Mouse (Mus musculus) midbrain, embryonic 13.5 days (tissue): ENCODE data around the gene Pde6c. TPM values are rescaled to one million over a fixed set of nuclear protein-coding genes. Genes with fewer than 3 reads are reported as not detected.
A peak's percentile ranks its signal among the peaks of the same experiment; 100 is the strongest.

Source experiments
- ATAC-seq: fragments of 200-750 bp; cut with Nextera tagmentation; 2 replicates; pipeline ENCODE4 v1.8.0; 2017; ENCODE audit warnings: mild to moderate bottlenecking, moderate TSS enrichment, moderate library complexity
- H3K27ac ChIP-seq: fragments of 300-500 bp; sonication (generic); 2 replicates; pipeline ENCODE4 v1.5.1; 2015; ENCODE audit warnings: inconsistent platforms, mild to moderate bottlenecking, moderate library complexity
- H3K27me3 ChIP-seq: fragments of 300-500 bp; sonication (generic); 2 replicates; pipeline ENCODE4 v1.6.1; 2015; ENCODE audit warnings: mild to moderate bottlenecking, inconsistent platforms
- H3K36me3 ChIP-seq: fragments of 300-500 bp; sonication (generic); 2 replicates; pipeline ENCODE4 v1.6.1; 2015; ENCODE audit warnings: mild to moderate bottlenecking, inconsistent platforms
- H3K4me1 ChIP-seq: fragments of 300-500 bp; sonication (generic); replicated peaks from 2 replicates; pipeline ENCODE4 v1.6.1; 2015; ENCODE audit warnings: inconsistent platforms
- H3K4me2 ChIP-seq: fragments of 300-500 bp; sonication (generic); replicated peaks from 2 replicates; pipeline ENCODE4 v1.6.1; 2015; ENCODE audit warnings: moderate library complexity, mild to moderate bottlenecking, inconsistent platforms
- H3K4me3 ChIP-seq: fragments of 300-500 bp; sonication (generic); replicated peaks from 2 replicates; pipeline ENCODE4 v1.5.1; 2015; ENCODE audit warnings: mild to moderate bottlenecking, inconsistent platforms
- H3K9ac ChIP-seq: fragments of 300-500 bp; sonication (generic); replicated peaks from 2 replicates; pipeline ENCODE4 v1.6.1; 2015; ENCODE audit warnings: mild to moderate bottlenecking, inconsistent platforms
- H3K9me3 ChIP-seq: fragments of 300-500 bp; sonication (generic); 2 replicates; pipeline ENCODE4 v1.6.1; 2016; ENCODE audit warnings: mild to moderate bottlenecking, inconsistent platforms
- WGBS: fragments of 180-500 bp; shearing (Covaris S2); methylation state at CpG from one replicate; pipeline ENCODE4 v1.1.7; 2015; 5-methylcytosine and 5-hydroxymethylcytosine counted together
- polyA plus RNA-seq: library from polyadenylated mRNA; unstranded; fragments of >200 nt; fragmentation: Nextera tagmentation; extraction: Ambion mirVana; gene quantifications from 2 replicates; pipeline ENCODE4 v1.2.1, GENCODE M21; 2015

Pde6c gene
- polyA plus RNA-seq, 1 experiment from 2014 or later = 0.24 TPM

- Histone ChIP-seq H3K4me1 (peaks cover 9% of the 10 kb centered on the region), H3K9me3 (no peaks in the 10 kb centered on the region; the same call in 1 of the 2 replicates), H3K4me3 (peak within 1 kb of the TSS; percentile 54), H3K36me3 (peaks cover 4% of the 10 kb centered on the region; the same call in 1 of the 2 replicates), H3K9ac (peak within 1 kb of the TSS; percentile 75), H3K27ac (peak within 1 kb of the TSS; percentile 98), H3K4me2 (peak within 1 kb of the TSS; percentile 66), H3K27me3 (no peaks in the 10 kb centered on the region)
- ATAC-seq = peak; percentile 99
- WGBS = under 1% methylated on average over 47 of the region's 49 CpGs
Measured at GRCm38 (mm10) chr19:38223905-38224684, 91.5 kb downstream of the Pde6c start, which contains the start of gene Fra10ac1. Gene Fra10ac1, minus strand, starts transcription at chr19:38224156.

GRCm38 (mm10) chr19:38224685-38225060 lies 92.1 kb downstream of the Pde6c start:
- H3K27me3 ChIP-seq = no peaks in the 10 kb centered on the region
- peak overlapping the region; percentile 66 for H3K4me2 ChIP-seq
- 8% methylated on average over 9 of the region's 9 CpGs for WGBS
- peaks cover under 1% of the 10 kb centered on the region; the same call in 1 of the 2 replicates for H3K36me3 ChIP-seq
- H3K9me3 ChIP-seq = no peaks in the 10 kb centered on the region; the same call in 1 of the 2 replicates
- ATAC-seq = peak; percentile 52
- peaks cover 9% of the 10 kb centered on the region for H3K4me1 ChIP-seq
- H3K27ac ChIP-seq = peak overlapping the region; percentile 98
- H3K9ac ChIP-seq = peak overlapping the region; percentile 75
- peak overlapping the region; percentile 54 for H3K4me3 ChIP-seq

- H3K4me1 ChIP-seq = no peaks in the 10 kb centered on the region; the same call in 1 of the 2 replicates
- no peak overlapping the region for H3K9ac ChIP-seq
- H3K4me2 ChIP-seq = no peak overlapping the region
- 53% methylated on average over 2 of the region's 2 CpGs for WGBS
- no peaks in the 10 kb centered on the region for H3K27me3 ChIP-seq
- ATAC-seq = no peak
- no peaks in the 10 kb centered on the region; the same call in 1 of the 2 replicates for H3K9me3 ChIP-seq
- H3K4me3 ChIP-seq = no peak overlapping the region
- H3K27ac ChIP-seq = no peak overlapping the region
- no peaks in the 10 kb centered on the region for H3K36me3 ChIP-seq
Measured at GRCm38 (mm10) chr19:38228699-38229098, 96.1 kb downstream of the Pde6c start.

- Histone ChIP-seq H3K27ac (no peak overlapping the region), H3K4me3 (no peak overlapping the region), H3K9ac (no peak overlapping the region), H3K36me3 (no peaks in the 10 kb centered on the region), H3K4me2 (no peak overlapping the region), H3K9me3 (no peaks in the 10 kb centered on the region; the same call in 1 of the 2 replicates), H3K27me3 (no peaks in the 10 kb centered on the region), H3K4me1 (no peaks in the 10 kb centered on the region)
- ATAC-seq = no peak
- WGBS = 35% methylated on average over 8 of the region's 8 CpGs
Measured at GRCm38 (mm10) chr19:38232087-38232486, 99.5 kb downstream of the Pde6c start.

- no peak overlapping the region for H3K9ac ChIP-seq
- no peaks in the 10 kb centered on the region for H3K36me3 ChIP-seq
- H3K4me1 ChIP-seq = no peaks in the 10 kb centered on the region
- H3K27ac ChIP-seq = no peak overlapping the region
- no peak overlapping the region for H3K4me3 ChIP-seq
- no peaks in the 10 kb centered on the region; the same call in 1 of the 2 replicates for H3K9me3 ChIP-seq
- no peak overlapping the region for H3K4me2 ChIP-seq
- no peak for ATAC-seq
- no peaks in the 10 kb centered on the region for H3K27me3 ChIP-seq
- WGBS = 5% methylated on average over 4 of the region's 4 CpGs
Measured at GRCm38 (mm10) chr19:38232516-38232915, 99.9 kb downstream of the Pde6c start.

Other genes with a start within 250 kb of the Pde6c start
- gene Myof, start 89.2 kb upstream of the Pde6c start, polyA plus RNA-seq = 1.3 and 1.6 TPM in 2 replicates
- gene Cep55, start 77.8 kb upstream of the Pde6c start, polyA plus RNA-seq = 15.9 and 16.3 TPM in 2 replicates
- gene Ffar4, start 35.7 kb upstream of the Pde6c start, polyA plus RNA-seq = not detected in 2 replicates
- gene Rbp4, start 7.5 kb upstream of the Pde6c start, polyA plus RNA-seq = 1.7 and 7.8 TPM in 2 replicates
- gene Fra10ac1, start 91.4 kb downstream of the Pde6c start, polyA plus RNA-seq = 50.9 and 54.6 TPM in 2 replicates
- gene Lgi1, start 131.8 kb downstream of the Pde6c start, polyA plus RNA-seq = 8.8 and 10.0 TPM in 2 replicates